Mouse (Mus musculus) A20 (cell line): ENCODE data around the gene Crabp2.

Source experiments
- DNase-seq: peaks from one replicate; pipeline ENCODE4 v3.0.0-alpha.2; 2011; ENCODE audit warnings: low read depth, low spot score

The Crabp2 gene

GRCm38 (mm10) chr3:87927452-87927851 is 21.0 kb upstream of the Crabp2 start:
- no peak for DNase-seq

- DNase-seq: peak; percentile 36
Measured at GRCm38 (mm10) chr3:87929341-87930077, 19.0 kb upstream of the Crabp2 start.

GRCm38 (mm10) chr3:87930078-87930795 is 18.2 kb upstream of the Crabp2 start, which contains the start of the genes Isg20l2 and Rrnad1:
Isg20l2 (plus strand) TSS chr3:87930314.
Rrnad1 (minus strand) TSS chr3:87930717.
- peak; percentile 97 for DNase-seq

GRCm38 (mm10) chr3:87934026-87934425 is 14.4 kb upstream of the Crabp2 start:
- DNase-seq: no peak

GRCm38 (mm10) chr3:87934501-87934900 is 14.0 kb upstream of the Crabp2 start:
- no peak for DNase-seq

- no peak for DNase-seq
Measured at GRCm38 (mm10) chr3:87935201-87935600, 13.3 kb upstream of the Crabp2 start.

- peak; percentile 57 for DNase-seq
Measured at GRCm38 (mm10) chr3:87935776-87936175, 12.7 kb upstream of the Crabp2 start.

- DNase-seq: no peak
Measured at GRCm38 (mm10) chr3:87940611-87941010, 7.9 kb upstream of the Crabp2 start.

GRCm38 (mm10) chr3:87942471-87942870 is 6.0 kb upstream of the Crabp2 start:
- DNase-seq: no peak

- no peak for DNase-seq
Measured at GRCm38 (mm10) chr3:87943586-87943985, 4.9 kb upstream of the Crabp2 start.

- no peak for DNase-seq
Measured at GRCm38 (mm10) chr3:87944838-87945600, 3.4 kb upstream of the Crabp2 start.

- DNase-seq: no peak
Measured at GRCm38 (mm10) chr3:87945781-87946540, 2.5 kb upstream of the Crabp2 start.

- no peak for DNase-seq
Measured at GRCm38 (mm10) chr3:87946541-87946860, 2.0 kb upstream of the Crabp2 start.

- peak; percentile 19 for DNase-seq
Measured at GRCm38 (mm10) chr3:87947056-87947810, 1.2 kb upstream of the Crabp2 start.

GRCm38 (mm10) chr3:87947811-87948199 is 661 bp upstream of the Crabp2 start:
- DNase-seq: no peak

GRCm38 (mm10) chr3:87949266-87949954 is 944 bp downstream of the Crabp2 start:
- DNase-seq: no peak

GRCm38 (mm10) chr3:87949955-87950515 is 1.6 kb downstream of the Crabp2 start:
- no peak for DNase-seq

- DNase-seq: no peak
Measured at GRCm38 (mm10) chr3:87951946-87952345, 3.5 kb downstream of the Crabp2 start.

- no peak for DNase-seq
Measured at GRCm38 (mm10) chr3:87952440-87952839, 4.0 kb downstream of the Crabp2 start.

GRCm38 (mm10) chr3:87958056-87958455 is 9.6 kb downstream of the Crabp2 start:
- DNase-seq: no peak
